Mouse (Mus musculus) midbrain, embryonic 16.5 days (tissue): Measurements from ENCODE around the gene Poc1b. TPM values are rescaled to one million over a fixed set of nuclear protein-coding genes. Genes with fewer than 3 reads are reported as not detected.

Experiments
- ATAC-seq: fragments of 200-750 bp; cut with Nextera tagmentation; 2 replicates; pipeline ENCODE4 v1.8.0; 2017; ENCODE audit warnings: moderate TSS enrichment
- H3K27ac ChIP-seq: fragments of 300-500 bp; sonication (generic); 2 replicates; pipeline ENCODE4 v1.5.1; 2014; ENCODE audit warnings: mild to moderate bottlenecking, low read length, mixed read lengths
- H3K27me3 ChIP-seq: fragments of 300-500 bp; sonication (generic); 2 replicates; pipeline ENCODE4 v1.6.1; 2014; ENCODE audit warnings: low read depth, low read length, mixed read lengths; ENCODE audit not compliant: control insufficient read depth, insufficient read depth
- H3K36me3 ChIP-seq: fragments of 300-500 bp; sonication (generic); 2 replicates; pipeline ENCODE4 v1.6.1; 2014; ENCODE audit warnings: mild to moderate bottlenecking, low read length, moderate library complexity, mixed read lengths; ENCODE audit not compliant: control insufficient read depth, insufficient read depth
- H3K4me1 ChIP-seq: fragments of 300-500 bp; sonication (generic); 2 replicates; pipeline ENCODE4 v1.6.1; 2014; ENCODE audit warnings: mild to moderate bottlenecking, low read length, mixed read lengths; ENCODE audit not compliant: control insufficient read depth, insufficient read depth
- H3K4me2 ChIP-seq: fragments of 300-500 bp; sonication (generic); 2 replicates; pipeline ENCODE4 v1.6.1; 2014; ENCODE audit warnings: mild to moderate bottlenecking, low read length, mixed read lengths
- H3K4me3 ChIP-seq: fragments of 300-500 bp; sonication (generic); 2 replicates; pipeline ENCODE4 v1.5.1; 2014; ENCODE audit warnings: low read depth, mild to moderate bottlenecking, low read length, moderate library complexity, mixed read lengths
- H3K9ac ChIP-seq: fragments of 300-500 bp; sonication (generic); 2 replicates; pipeline ENCODE4 v1.6.1; 2014; ENCODE audit warnings: low read depth, low read length, mixed read lengths
- H3K9me3 ChIP-seq: fragments of 300-500 bp; sonication (generic); replicated peaks from 2 replicates; pipeline ENCODE4 v1.6.1; 2014; ENCODE audit warnings: mild to moderate bottlenecking, low read length, mixed read lengths; ENCODE audit not compliant: control insufficient read depth, poor library complexity, severe bottlenecking
- WGBS: fragments of 180-500 bp; shearing (Covaris S2); extraction: QIAGEN DNeasy Blood & Tissue Kit; methylation state at CpG from one replicate; pipeline ENCODE4 v1.1.7; 2014; 5-methylcytosine and 5-hydroxymethylcytosine counted together
- polyA plus RNA-seq: library from polyadenylated mRNA; unstranded; fragments of >200 nt; fragmentation: Nextera tagmentation; extraction: Ambion mirVana; gene quantifications from 2 replicates; pipeline ENCODE4 v1.2.1, GENCODE M21; 2015

Poc1b gene
- polyA plus RNA-seq, 1 experiment from 2014 or later: 10.5 TPM

- ATAC-seq: no peak
- Histone ChIP-seq H3K4me1 (no peaks in the 10 kb centered on the region), H3K36me3 (no peaks in the 10 kb centered on the region), H3K9me3 (no peaks in the 10 kb centered on the region), H3K27ac (no peak overlapping the region), H3K4me3 (no peak overlapping the region), H3K4me2 (no peak overlapping the region), H3K9ac (no peak overlapping the region), H3K27me3 (no peaks in the 10 kb centered on the region)
- 97% methylated on average over 1 of the region's 1 CpGs for WGBS
Measured at GRCm38 (mm10) chr10:99188175-99188574, 81.3 kb downstream of the Poc1b start.

- Histone ChIP-seq H3K27me3 (no peaks in the 10 kb centered on the region), H3K9ac (no peak overlapping the region), H3K36me3 (no peaks in the 10 kb centered on the region), H3K4me1 (no peaks in the 10 kb centered on the region), H3K4me3 (no peak overlapping the region), H3K4me2 (no peak overlapping the region), H3K27ac (no peak overlapping the region), H3K9me3 (no peaks in the 10 kb centered on the region)
- 93% methylated on average over 21 of the region's 21 CpGs for WGBS
- ATAC-seq: no peak
Measured at GRCm38 (mm10) chr10:99188656-99189603, 82.1 kb downstream of the Poc1b start.

- H3K27ac ChIP-seq: no peak overlapping the region
- no peaks in the 10 kb centered on the region for H3K27me3 ChIP-seq
- H3K4me3 ChIP-seq: no peak overlapping the region
- no peak overlapping the region for H3K4me2 ChIP-seq
- no peak for ATAC-seq
- H3K4me1 ChIP-seq: no peaks in the 10 kb centered on the region
- H3K36me3 ChIP-seq: no peaks in the 10 kb centered on the region
- WGBS: 43% methylated on average over 3 of the region's 3 CpGs
- no peak overlapping the region for H3K9ac ChIP-seq
- H3K9me3 ChIP-seq: no peaks in the 10 kb centered on the region
Measured at GRCm38 (mm10) chr10:99190798-99191197, 84.0 kb downstream of the Poc1b start.

- Histone ChIP-seq H3K27ac (no peak overlapping the region), H3K9ac (no peak overlapping the region), H3K4me2 (no peak overlapping the region), H3K27me3 (no peaks in the 10 kb centered on the region), H3K36me3 (no peaks in the 10 kb centered on the region), H3K4me1 (peaks cover 5% of the 10 kb centered on the region), H3K9me3 (no peaks in the 10 kb centered on the region), H3K4me3 (no peak overlapping the region)
- no peak for ATAC-seq
- WGBS: 96% methylated on average over 2 of the region's 2 CpGs
Measured at GRCm38 (mm10) chr10:99194451-99195055, 87.7 kb downstream of the Poc1b start.

GRCm38 (mm10) chr10:99196556-99196955, 89.7 kb downstream of the Poc1b start:
- Histone ChIP-seq H3K9ac (no peak overlapping the region), H3K4me1 (peaks cover 5% of the 10 kb centered on the region), H3K27ac (no peak overlapping the region), H3K27me3 (no peaks in the 10 kb centered on the region), H3K4me2 (no peak overlapping the region), H3K4me3 (no peak overlapping the region), H3K9me3 (no peaks in the 10 kb centered on the region), H3K36me3 (no peaks in the 10 kb centered on the region)
- 70% methylated on average over 13 of the region's 13 CpGs for WGBS
- no peak for ATAC-seq

- H3K27ac ChIP-seq: no peak overlapping the region
- H3K9me3 ChIP-seq: no peaks in the 10 kb centered on the region
- ATAC-seq: peak; percentile 37; the same call in 1 of the 2 replicates
- no peaks in the 10 kb centered on the region for H3K36me3 ChIP-seq
- WGBS: 36% methylated on average over 8 of the region's 8 CpGs
- H3K4me2 ChIP-seq: no peak overlapping the region
- H3K27me3 ChIP-seq: no peaks in the 10 kb centered on the region
- H3K9ac ChIP-seq: no peak overlapping the region
- H3K4me3 ChIP-seq: no peak overlapping the region
- H3K4me1 ChIP-seq: peaks cover 5% of the 10 kb centered on the region
Measured at GRCm38 (mm10) chr10:99197125-99197524, 90.3 kb downstream of the Poc1b start.

- Histone ChIP-seq H3K36me3 (no peaks in the 10 kb centered on the region), H3K4me2 (no peak overlapping the region), H3K9me3 (no peaks in the 10 kb centered on the region), H3K4me1 (peaks cover 7% of the 10 kb centered on the region), H3K27me3 (no peaks in the 10 kb centered on the region), H3K4me3 (no peak overlapping the region), H3K9ac (no peak overlapping the region), H3K27ac (no peak overlapping the region)
- 27% methylated on average over 9 of the region's 9 CpGs for WGBS
- no peak for ATAC-seq
Measured at GRCm38 (mm10) chr10:99197607-99198305, 90.9 kb downstream of the Poc1b start.

- no peak overlapping the region for H3K4me3 ChIP-seq
- no peak overlapping the region for H3K9ac ChIP-seq
- peaks cover 11% of the 10 kb centered on the region for H3K4me1 ChIP-seq
- H3K27me3 ChIP-seq: no peaks in the 10 kb centered on the region
- H3K9me3 ChIP-seq: no peaks in the 10 kb centered on the region
- ATAC-seq: no peak
- no peak overlapping the region for H3K27ac ChIP-seq
- no peaks in the 10 kb centered on the region for H3K36me3 ChIP-seq
- WGBS: 96% methylated on average over 9 of the region's 9 CpGs
- H3K4me2 ChIP-seq: no peak overlapping the region
Measured at GRCm38 (mm10) chr10:99198946-99199345, 92.1 kb downstream of the Poc1b start.

- Histone ChIP-seq H3K9ac (no peak overlapping the region), H3K4me3 (no peak overlapping the region), H3K4me1 (peaks cover 15% of the 10 kb centered on the region), H3K27ac (no peak overlapping the region), H3K9me3 (no peaks in the 10 kb centered on the region), H3K27me3 (no peaks in the 10 kb centered on the region), H3K4me2 (no peak overlapping the region), H3K36me3 (no peaks in the 10 kb centered on the region)
- 77% methylated on average over 5 of the region's 5 CpGs for WGBS
- ATAC-seq: no peak
Measured at GRCm38 (mm10) chr10:99200944-99201343, 94.1 kb downstream of the Poc1b start.
